Mouse (Mus musculus): ENCODE results near the gene Olfr1338. TPM values are rescaled to one million over a fixed set of nuclear protein-coding genes. Genes with fewer than 3 reads are reported as not detected.
"Not testable (repeated sequence)": the region's sequence is repeated elsewhere in the genome, so short reads cannot be mapped to it uniquely, and the experiment has no call there.

Gene Olfr1338
- not detected for total RNA-seq (2021)
- long read RNA-seq, experiment 1 = 0 reads
- long read RNA-seq, experiment 2 = 0 reads

GRCm38 (mm10) chr4:118758637-118759036 is at the start of gene Olfr1338:
Olfr1338 (minus strand) TSS chr4:118758737.
- no peak for DNase-seq

GRCm38 (mm10) chr4:118792796-118793195 is 34.3 kb upstream of the Olfr1338 start:
- DNase-seq = not testable (repeated sequence)

GRCm38 (mm10) chr4:118782486-118782885 is 23.9 kb upstream of the Olfr1338 start, which contains the start of gene Olfr1337:
Olfr1337 (minus strand) TSS chr4:118782586.
- DNase-seq = no peak

GRCm38 (mm10) chr4:118741881-118742280 is 16.7 kb downstream of the Olfr1338 start:
- DNase-seq = no peak

- DNase-seq = no peak
These were observed 17.4 kb downstream of the Olfr1338 start for GRCm38 (mm10) chr4:118740988-118741698.

GRCm38 (mm10) chr4:118739574-118739973 is 19.0 kb downstream of the Olfr1338 start:
- DNase-seq = no peak

GRCm38 (mm10) chr4:118731875-118732274 is 26.7 kb downstream of the Olfr1338 start, which contains the start of gene Olfr1339:
Olfr1339 (plus strand) TSS chr4:118732175.
- DNase-seq = no peak

- DNase-seq = peak; percentile 20 to 25
These were observed 36.6 kb downstream of the Olfr1338 start for GRCm38 (mm10) chr4:118721742-118722483.

- DNase-seq = no peak
These were observed 38.7 kb downstream of the Olfr1338 start, which contains the start of gene Olfr1340 for GRCm38 (mm10) chr4:118719838-118720237. Olfr1340 (plus strand) TSS chr4:118720138.

- no peak for DNase-seq
These were observed 46.9 kb downstream of the Olfr1338 start for GRCm38 (mm10) chr4:118711656-118712055.

- no peak for DNase-seq
These were observed 50.5 kb downstream of the Olfr1338 start for GRCm38 (mm10) chr4:118708086-118708485.

GRCm38 (mm10) chr4:118703223-118703622 is 55.3 kb downstream of the Olfr1338 start, which contains the start of gene Olfr1341:
Olfr1341 (plus strand) TSS chr4:118703523.
- no peak for DNase-seq

Other genes starting within 250 kb of the Olfr1338 start
- not detected for gene 2610528J11Rik, start 231.7 kb downstream of the Olfr1338 start, total RNA-seq (2021)
- not detected for gene Tmem125, start 214.7 kb downstream of the Olfr1338 start, total RNA-seq (2021)
- gene Cfap57, start 138.0 kb downstream of the Olfr1338 start, total RNA-seq (2021) = not detected
- 10 to 100 TPM; 82.2 to 94.1 TPM for gene Ebna1bp2, start 137.9 kb downstream of the Olfr1338 start, total RNA-seq (2021)
- not detected for gene Olfr62, start 99.8 kb downstream of the Olfr1338 start, total RNA-seq (2021)
- not detected for gene Olfr1342, start 66.0 kb downstream of the Olfr1338 start, total RNA-seq (2021)
- gene Olfr1341, start 55.2 kb downstream of the Olfr1338 start, total RNA-seq (2021) = not detected
- gene Olfr1340, start 38.6 kb downstream of the Olfr1338 start, total RNA-seq (2021) = not detected
- gene Olfr1339, start 26.6 kb downstream of the Olfr1338 start, total RNA-seq (2021) = not detected
- not detected for gene Olfr1337, start 23.8 kb upstream of the Olfr1338 start, total RNA-seq (2021)
- not detected for gene Olfr1335, start 51.2 kb upstream of the Olfr1338 start, total RNA-seq (2021)
- gene Olfr1333, start 77.5 kb upstream of the Olfr1338 start, total RNA-seq (2021) = not detected
- gene Olfr1331, start 105.9 kb upstream of the Olfr1338 start, total RNA-seq (2021) = not detected
- gene Olfr1330, start 129.9 kb upstream of the Olfr1338 start, total RNA-seq (2021) = not detected
- gene Olfr1329, start 158.7 kb upstream of the Olfr1338 start, total RNA-seq (2021) = not detected
- gene Olfr1328, start 179.9 kb upstream of the Olfr1338 start, total RNA-seq (2021) = not detected
- gene Lao1, start 202.8 kb upstream of the Olfr1338 start, total RNA-seq (2021) = under 1 TPM in 1 of 2 experiments, not detected in 1; 0.53 TPM